Mouse (Mus musculus): Measurements from ENCODE around the gene Olfr934.

Gene Olfr934

GRCm38 (mm10) chr9:38988215-38988614 is at the start of gene Olfr934:
Gene Olfr934 (minus strand): TSS chr9:38988315.
- DNase-seq, result no peak

GRCm38 (mm10) chr9:39023277-39023676 is 35.2 kb upstream of the Olfr934 start, which contains the start of gene Olfr146:
Gene Olfr146 (minus strand): TSS chr9:39023377.
- DNase-seq, result no peak

GRCm38 (mm10) chr9:38999583-38999982 is 11.5 kb upstream of the Olfr934 start, which contains the start of gene Olfr935:
Gene Olfr935 (minus strand): TSS chr9:38999683.
- no peak for DNase-seq

GRCm38 (mm10) chr9:38972013-38972412 is 16.1 kb downstream of the Olfr934 start, which contains the start of gene Olfr933:
Gene Olfr933 (plus strand): TSS chr9:38972313.
- DNase-seq, result no peak

- DNase-seq, result no peak
Measured at GRCm38 (mm10) chr9:38954124-38954416, 34.0 kb downstream of the Olfr934 start.

GRCm38 (mm10) chr9:38953401-38954123 is 34.6 kb downstream of the Olfr934 start:
- DNase-seq, result no peak
